Mouse (Mus musculus): ENCODE measurements at regions not wholly inside any gene's neighbourhood (a gene's known extent, or its start where the extent isn't known, plus 50 kb on each side); places are given as distances from the start of the nearest gene placed in this dataset.
A peak's percentile ranks its signal among the peaks of the same experiment; 100 is the strongest.

GRCm38 (mm10) chr7:69992383-69993327 is 373.9 kb downstream of the Nr2f2 start:
- ATAC-seq = peak; percentile 42; the same call in 1 of the 2 replicates
- H3K4me3 ChIP-seq (ENCODE audit: low read depth, low read length) = peak overlapping the region; percentile 21
- no peaks in the 10 kb centered on the region for H3K9me3 ChIP-seq (replicated peaks; ENCODE audit: control insufficient read depth, low read length, poor library complexity, severe bottlenecking)
- WGBS = 3% methylated on average over 21 of the region's 21 CpGs
- H3K36me3 ChIP-seq (ENCODE audit: control insufficient read depth, insufficient read depth, low read length) = no peaks in the 10 kb centered on the region
- peak overlapping the region; percentile 27 for H3K9ac ChIP-seq (ENCODE audit: low read depth, low read length)
- peak overlapping the region; percentile 51 for H3K27ac ChIP-seq (ENCODE audit: low read length)
- peak overlapping the region; percentile 40 for H3K4me2 ChIP-seq (ENCODE audit: low read length)
- H3K27me3 ChIP-seq (ENCODE audit: control insufficient read depth, insufficient read depth, low read depth, low read length) = peaks cover 25% of the 10 kb centered on the region
- peaks cover 3% of the 10 kb centered on the region for H3K4me1 ChIP-seq (ENCODE audit: control insufficient read depth, insufficient read depth, low read length)

GRCm38 (mm10) chr7:69991982-69992381 is 374.6 kb downstream of the Nr2f2 start:
- WGBS = 9% methylated on average over 3 of the region's 3 CpGs
- peaks cover 3% of the 10 kb centered on the region for H3K4me1 ChIP-seq (ENCODE audit: control insufficient read depth, insufficient read depth, low read length)
- peak overlapping the region; percentile 27; the same call in 1 of the 2 replicates for H3K9ac ChIP-seq (ENCODE audit: low read depth, low read length)
- no peaks in the 10 kb centered on the region for H3K9me3 ChIP-seq (replicated peaks; ENCODE audit: control insufficient read depth, low read length, poor library complexity, severe bottlenecking)
- H3K27me3 ChIP-seq (ENCODE audit: control insufficient read depth, insufficient read depth, low read depth, low read length) = peaks cover 23% of the 10 kb centered on the region
- H3K36me3 ChIP-seq (ENCODE audit: control insufficient read depth, insufficient read depth, low read length) = no peaks in the 10 kb centered on the region
- no peak overlapping the region; the same call in 1 of the 2 replicates for H3K4me3 ChIP-seq (ENCODE audit: low read depth, low read length)
- H3K4me2 ChIP-seq (ENCODE audit: low read length) = peak overlapping the region; percentile 40
- no peak for ATAC-seq
- peak overlapping the region; percentile 51 for H3K27ac ChIP-seq (ENCODE audit: low read length)

DNA sequence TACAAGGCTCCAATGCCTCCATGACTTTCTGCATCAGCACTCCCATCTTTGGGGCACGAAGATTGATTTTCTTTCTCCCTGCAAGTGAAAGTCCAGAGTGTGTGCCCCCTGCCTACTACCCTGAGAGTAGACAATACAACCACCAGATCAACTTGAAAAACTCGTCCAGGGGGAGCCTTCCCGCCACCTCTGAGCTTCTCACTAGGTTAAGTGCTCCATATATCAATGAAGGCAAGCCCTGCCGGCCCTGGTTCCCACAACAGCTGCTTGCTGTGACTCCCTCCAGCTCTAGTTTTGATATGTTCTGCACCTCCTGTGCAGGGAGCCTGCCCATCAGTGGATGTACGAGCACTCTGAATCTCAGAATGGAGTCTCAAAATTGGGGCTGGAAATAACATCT is 377.8 kb downstream of the Nr2f2 start:
- 13% methylated on average over 5 of the region's 5 CpGs for WGBS
- no peak for ATAC-seq
- Histone ChIP-seq H3K36me3 (ENCODE audit: control insufficient read depth, insufficient read depth, low read length) (no peaks in the 10 kb centered on the region), H3K4me1 (ENCODE audit: control insufficient read depth, insufficient read depth, low read length) (peaks cover 3% of the 10 kb centered on the region), H3K27ac (ENCODE audit: low read length) (no peak overlapping the region), H3K9me3 (replicated peaks; ENCODE audit: control insufficient read depth, low read length, poor library complexity, severe bottlenecking) (no peaks in the 10 kb centered on the region), H3K9ac (ENCODE audit: low read depth, low read length) (no peak overlapping the region), H3K4me3 (ENCODE audit: low read depth, low read length) (no peak overlapping the region), H3K4me2 (ENCODE audit: low read length) (no peak overlapping the region), H3K27me3 (ENCODE audit: control insufficient read depth, insufficient read depth, low read depth, low read length) (peaks cover 13% of the 10 kb centered on the region)

GRCm38 (mm10) chr7:69981301-69981700 is 385.2 kb downstream of the Nr2f2 start:
- H3K4me2 ChIP-seq (ENCODE audit: low read length) = no peak overlapping the region
- no peak overlapping the region for H3K27ac ChIP-seq (ENCODE audit: low read length)
- H3K9me3 ChIP-seq (replicated peaks; ENCODE audit: control insufficient read depth, low read length, poor library complexity, severe bottlenecking) = no peaks in the 10 kb centered on the region
- 86% methylated on average over 2 of the region's 2 CpGs for WGBS
- no peaks in the 10 kb centered on the region for H3K4me1 ChIP-seq (ENCODE audit: control insufficient read depth, insufficient read depth, low read length)
- H3K36me3 ChIP-seq (ENCODE audit: control insufficient read depth, insufficient read depth, low read length) = no peaks in the 10 kb centered on the region
- H3K27me3 ChIP-seq (ENCODE audit: control insufficient read depth, insufficient read depth, low read depth, low read length) = no peaks in the 10 kb centered on the region
- no peak for ATAC-seq
- no peak overlapping the region for H3K4me3 ChIP-seq (ENCODE audit: low read depth, low read length)
- no peak overlapping the region for H3K9ac ChIP-seq (ENCODE audit: low read depth, low read length)

- H3K4me1 ChIP-seq (ENCODE audit: control insufficient read depth, insufficient read depth, low read length) = no peaks in the 10 kb centered on the region
- no peak overlapping the region for H3K4me3 ChIP-seq (ENCODE audit: low read depth, low read length)
- no peak overlapping the region for H3K27ac ChIP-seq (ENCODE audit: low read length)
- WGBS = 77% methylated on average over 3 of the region's 3 CpGs
- H3K9ac ChIP-seq (ENCODE audit: low read depth, low read length) = no peak overlapping the region
- no peak for ATAC-seq
- H3K9me3 ChIP-seq (replicated peaks; ENCODE audit: control insufficient read depth, low read length, poor library complexity, severe bottlenecking) = no peaks in the 10 kb centered on the region
- no peak overlapping the region for H3K4me2 ChIP-seq (ENCODE audit: low read length)
- H3K36me3 ChIP-seq (ENCODE audit: control insufficient read depth, insufficient read depth, low read length) = no peaks in the 10 kb centered on the region
- H3K27me3 ChIP-seq (ENCODE audit: control insufficient read depth, insufficient read depth, low read depth, low read length) = no peaks in the 10 kb centered on the region
Observed at GRCm38 (mm10) chr7:69976369-69976768, 390.2 kb downstream of the Nr2f2 start.

DNA sequence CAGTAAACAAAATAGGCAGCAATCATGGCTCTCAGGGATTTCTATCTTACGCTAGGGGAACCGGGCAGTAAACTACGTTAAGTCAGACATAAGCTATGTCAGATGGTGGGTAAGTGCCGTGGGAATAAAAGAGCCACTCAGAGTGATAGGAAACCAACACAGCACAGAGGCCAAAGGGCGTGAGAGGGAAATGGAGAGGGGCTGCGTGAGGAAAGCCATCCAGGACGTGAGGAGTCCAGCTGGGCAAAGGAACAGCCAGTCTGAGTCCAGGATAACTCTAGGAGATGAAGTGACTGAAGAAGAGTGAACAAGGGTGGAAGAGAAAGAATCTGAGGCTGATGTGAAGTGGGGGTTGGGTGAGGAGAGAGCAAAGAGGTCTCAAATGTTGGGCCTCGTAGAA is 402.5 kb downstream of the Nr2f2 start:
- H3K9me3 ChIP-seq (replicated peaks; ENCODE audit: control insufficient read depth, low read length, poor library complexity, severe bottlenecking) = no peaks in the 10 kb centered on the region
- H3K4me3 ChIP-seq (ENCODE audit: low read depth, low read length) = no peak overlapping the region
- 78% methylated on average over 8 of the region's 8 CpGs for WGBS
- no peak for ATAC-seq
- H3K27ac ChIP-seq (ENCODE audit: low read length) = no peak overlapping the region
- H3K9ac ChIP-seq (ENCODE audit: low read depth, low read length) = no peak overlapping the region
- no peaks in the 10 kb centered on the region for H3K4me1 ChIP-seq (ENCODE audit: control insufficient read depth, insufficient read depth, low read length)
- H3K27me3 ChIP-seq (ENCODE audit: control insufficient read depth, insufficient read depth, low read depth, low read length) = no peaks in the 10 kb centered on the region
- H3K4me2 ChIP-seq (ENCODE audit: low read length) = no peak overlapping the region
- H3K36me3 ChIP-seq (ENCODE audit: control insufficient read depth, insufficient read depth, low read length) = no peaks in the 10 kb centered on the region

- H3K4me1 ChIP-seq (ENCODE audit: control insufficient read depth, insufficient read depth, low read length) = peaks cover 15% of the 10 kb centered on the region
- H3K9me3 ChIP-seq (replicated peaks; ENCODE audit: control insufficient read depth, low read length, poor library complexity, severe bottlenecking) = no peaks in the 10 kb centered on the region
- peak overlapping the region; percentile 29 for H3K4me2 ChIP-seq (ENCODE audit: low read length)
- H3K9ac ChIP-seq (ENCODE audit: low read depth, low read length) = no peak overlapping the region
- no peaks in the 10 kb centered on the region for H3K36me3 ChIP-seq (ENCODE audit: control insufficient read depth, insufficient read depth, low read length)
- WGBS = 6% methylated on average over 6 of the region's 6 CpGs
- no peak for ATAC-seq
- H3K27ac ChIP-seq (ENCODE audit: low read length) = no peak overlapping the region
- H3K4me3 ChIP-seq (ENCODE audit: low read depth, low read length) = no peak overlapping the region
- H3K27me3 ChIP-seq (ENCODE audit: control insufficient read depth, insufficient read depth, low read depth, low read length) = no peaks in the 10 kb centered on the region; the same call in none of the 2 replicates
Observed at GRCm38 (mm10) chr7:69950221-69950670, 416.3 kb downstream of the Nr2f2 start.

GRCm38 (mm10) chr7:69949647-69950121 is 416.9 kb downstream of the Nr2f2 start:
- H3K4me1 ChIP-seq (ENCODE audit: control insufficient read depth, insufficient read depth, low read length) = peaks cover 15% of the 10 kb centered on the region
- no peaks in the 10 kb centered on the region; the same call in none of the 2 replicates for H3K27me3 ChIP-seq (ENCODE audit: control insufficient read depth, insufficient read depth, low read depth, low read length)
- peak overlapping the region; percentile 29 for H3K4me2 ChIP-seq (ENCODE audit: low read length)
- H3K9me3 ChIP-seq (replicated peaks; ENCODE audit: control insufficient read depth, low read length, poor library complexity, severe bottlenecking) = no peaks in the 10 kb centered on the region
- 14% methylated on average over 10 of the region's 10 CpGs for WGBS
- no peak overlapping the region for H3K9ac ChIP-seq (ENCODE audit: low read depth, low read length)
- no peaks in the 10 kb centered on the region for H3K36me3 ChIP-seq (ENCODE audit: control insufficient read depth, insufficient read depth, low read length)
- H3K27ac ChIP-seq (ENCODE audit: low read length) = no peak overlapping the region
- ATAC-seq = no peak
- no peak overlapping the region for H3K4me3 ChIP-seq (ENCODE audit: low read depth, low read length)

- no peak overlapping the region for H3K4me2 ChIP-seq (ENCODE audit: low read length)
- no peak overlapping the region for H3K9ac ChIP-seq (ENCODE audit: low read depth, low read length)
- H3K36me3 ChIP-seq (ENCODE audit: control insufficient read depth, insufficient read depth, low read length) = no peaks in the 10 kb centered on the region
- no peaks in the 10 kb centered on the region; the same call in none of the 2 replicates for H3K27me3 ChIP-seq (ENCODE audit: control insufficient read depth, insufficient read depth, low read depth, low read length)
- H3K27ac ChIP-seq (ENCODE audit: low read length) = no peak overlapping the region
- no peak for ATAC-seq
- WGBS = 91% methylated on average over 3 of the region's 3 CpGs
- no peak overlapping the region for H3K4me3 ChIP-seq (ENCODE audit: low read depth, low read length)
- H3K4me1 ChIP-seq (ENCODE audit: control insufficient read depth, insufficient read depth, low read length) = peaks cover 15% of the 10 kb centered on the region
- no peaks in the 10 kb centered on the region for H3K9me3 ChIP-seq (replicated peaks; ENCODE audit: control insufficient read depth, low read length, poor library complexity, severe bottlenecking)
Observed at GRCm38 (mm10) chr7:69946396-69946795, 420.1 kb downstream of the Nr2f2 start.

Measured in midbrain, embryonic 16.5 days (tissue).